Mouse (Mus musculus) liver, embryonic 14.5 days (tissue): ENCODE measurements around the gene Traf2. TPM values are rescaled to one million over a fixed set of nuclear protein-coding genes. Genes with fewer than 3 reads are reported as not detected.

Source experiments
- ATAC-seq: fragments of 200-750 bp; cut with Nextera tagmentation; 2 replicates; pipeline ENCODE4 v1.8.0; 2017; ENCODE audit warnings: moderate number of reproducible peaks, mild to moderate bottlenecking, moderate library complexity; ENCODE audit not compliant: insufficient read depth
- DNase-seq, 3 experiments: peaks; one replicate each; pipeline ENCODE4 v3.0.0-alpha.2; 2012 to 2013; ENCODE audit warnings: low read depth in 3 of 3, low spot score in 3 of 3
- H3K27ac ChIP-seq: fragments of 300-500 bp; sonication (generic); 2 replicates; pipeline ENCODE4 v1.5.1; 2014; ENCODE audit warnings: moderate library complexity, mild to moderate bottlenecking, control low read depth, inconsistent platforms
- H3K27me3 ChIP-seq: fragments of 300-500 bp; sonication (generic); 2 replicates; pipeline ENCODE4 v1.6.1; 2014; ENCODE audit warnings: mild to moderate bottlenecking, low read length, moderate library complexity; ENCODE audit not compliant: control insufficient read depth, insufficient read depth
- H3K36me3 ChIP-seq: fragments of 300-500 bp; sonication (generic); replicated peaks from 2 replicates; pipeline ENCODE4 v1.6.1; 2014; ENCODE audit warnings: low read depth; ENCODE audit not compliant: control insufficient read depth, insufficient read depth
- H3K4me1 ChIP-seq, 2 experiments: fragments of 200-500 bp in 1 of 2; fragments of 300-500 bp in 1 of 2; sonication (generic) in 1 of 2; replicated peaks; 2 replicates each; pipeline ENCODE4 v1.6.1; 2012 to 2014; ENCODE audit warnings: antibody characterized with exemption in 1 of 2, inconsistent platforms in 1 of 2, low read length in 1 of 2; ENCODE audit not compliant: control insufficient read depth in 2 of 2, insufficient read depth in 2 of 2
- H3K4me2 ChIP-seq: fragments of 300-500 bp; sonication (generic); 2 replicates; pipeline ENCODE4 v1.6.1; 2014; ENCODE audit warnings: low read depth, mild to moderate bottlenecking, control low read depth, moderate library complexity
- H3K4me3 ChIP-seq, 2 experiments: fragments of 200-500 bp in 1 of 2; fragments of 300-500 bp in 1 of 2; sonication (generic) in 1 of 2; 2 replicates each; pipeline ENCODE4 v1.5.1; 2012 to 2014; ENCODE audit warnings: low read depth in 2 of 2, low read length in 2 of 2, mild to moderate bottlenecking in 2 of 2, control low read depth in 1 of 2, inconsistent platforms in 1 of 2, moderate library complexity in 1 of 2; ENCODE audit not compliant: insufficient read depth in 1 of 2
- H3K9ac ChIP-seq: fragments of 300-500 bp; sonication (generic); replicated peaks from 2 replicates; pipeline ENCODE4 v1.6.1; 2014; ENCODE audit warnings: mild to moderate bottlenecking, control low read depth, moderate library complexity
- H3K9me3 ChIP-seq: fragments of 300-500 bp; sonication (generic); 2 replicates; pipeline ENCODE4 v1.6.1; 2016; ENCODE audit warnings: low read length, mixed read lengths; ENCODE audit not compliant: control insufficient read depth
- CTCF ChIP-seq: IDR thresholded peaks from 2 replicates; pipeline ENCODE4 v1.5.1; 2016; ENCODE audit warnings: antibody characterized with exemption, low read depth, control low read depth
- EP300 ChIP-seq: IDR thresholded peaks from 2 replicates; pipeline ENCODE4 v1.6.1; 2016; ENCODE audit warnings: antibody characterized with exemption, low read depth
- WGBS: fragments of 180-500 bp; shearing (Covaris S2); extraction: QIAGEN DNeasy Blood & Tissue Kit; methylation state at CpG from one replicate; pipeline ENCODE4 v1.1.7; 2014; ENCODE audit not compliant: insufficient replicate concordance; 5-methylcytosine and 5-hydroxymethylcytosine counted together
- polyA plus RNA-seq, 2 experiments: library from polyadenylated mRNA; depleted of rRNA in 1 of 2; stranded (reverse) in 1 of 2; unstranded in 1 of 2; fragments of >200 nt; fragmentation: Nextera tagmentation in 1 of 2; extraction: Ambion mirVana in 1 of 2; gene quantifications; 2 replicates each; pipeline versions ENCODE4 v1.2.1 to v1.2.3; 2012 to 2014

Gene Traf2
- polyA plus RNA-seq, 2 experiments, result 5.9 to 12.3 TPM

DNA sequence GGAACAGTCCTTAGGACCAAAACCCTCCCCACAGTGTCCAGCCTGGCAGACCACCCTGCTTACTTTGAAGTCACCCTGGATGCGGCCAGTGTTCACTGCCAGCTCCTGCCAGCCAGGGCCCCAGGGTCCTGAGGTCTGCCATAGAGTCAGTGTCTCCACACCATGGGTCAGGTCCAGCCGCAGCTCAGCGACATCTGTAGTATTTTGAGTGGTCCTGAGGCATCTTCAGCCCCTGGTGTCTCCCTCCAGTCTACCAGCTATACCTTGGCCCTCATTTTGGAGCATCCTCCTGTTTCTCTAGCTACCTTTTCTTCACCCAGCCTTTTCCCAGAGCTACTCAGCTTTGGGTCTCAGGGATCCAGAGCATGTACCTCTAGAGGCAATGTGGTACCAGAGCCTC lies 22.6 kb upstream of the Traf2 start:
- no peak for DNase-seq

GRCm38 (mm10) chr2:25568473-25569019 lies 21.8 kb upstream of the Traf2 start:
- no peak for TF ChIP-seq CTCF
- no peak for TF ChIP-seq EP300
- Histone ChIP-seq H3K4me1 (peaks cover 3 to 4% of the 10 kb centered on the region in 2 experiments), H3K4me2 (no peak overlapping the region), H3K27me3 (no peaks in the 10 kb centered on the region), H3K9ac (no peak overlapping the region), H3K4me3 (no peak overlapping the region), H3K36me3 (peaks cover 3% of the 10 kb centered on the region), H3K27ac (no peak overlapping the region), H3K9me3 (no peaks in the 10 kb centered on the region)
- 76% methylated on average over 6 of the region's 6 CpGs for WGBS
- ATAC-seq, result no peak
- DNase-seq, result no peak

More for the DNA sequence above, 22.6 kb upstream of the Traf2 start:
- TF ChIP-seq CTCF, result no peak
- no peak for TF ChIP-seq EP300
- Histone ChIP-seq H3K4me3 (no peak overlapping the region), H3K36me3 (no peaks in the 10 kb centered on the region), H3K9me3 (no peaks in the 10 kb centered on the region), H3K27ac (no peak overlapping the region), H3K4me1 (peaks cover 7 to 10% of the 10 kb centered on the region in 2 experiments), H3K27me3 (no peaks in the 10 kb centered on the region), H3K9ac (no peak overlapping the region), H3K4me2 (no peak overlapping the region)
- 83% methylated on average over 3 of the region's 3 CpGs for WGBS
- ATAC-seq, result no peak

GRCm38 (mm10) chr2:25566558-25566957 lies 19.8 kb upstream of the Traf2 start:
- Histone ChIP-seq H3K9me3 (no peaks in the 10 kb centered on the region), H3K36me3 (peaks cover 17% of the 10 kb centered on the region), H3K9ac (no peak overlapping the region), H3K4me1 (no peaks in the 10 kb centered on the region), H3K4me3 (no peak overlapping the region), H3K4me2 (no peak overlapping the region), H3K27me3 (no peaks in the 10 kb centered on the region), H3K27ac (no peak overlapping the region)
- TF ChIP-seq EP300 (no peak), CTCF (peak; percentile 40)
- no peak for DNase-seq
- 85% methylated on average over 6 of the region's 6 CpGs for WGBS
- ATAC-seq, result no peak

DNA sequence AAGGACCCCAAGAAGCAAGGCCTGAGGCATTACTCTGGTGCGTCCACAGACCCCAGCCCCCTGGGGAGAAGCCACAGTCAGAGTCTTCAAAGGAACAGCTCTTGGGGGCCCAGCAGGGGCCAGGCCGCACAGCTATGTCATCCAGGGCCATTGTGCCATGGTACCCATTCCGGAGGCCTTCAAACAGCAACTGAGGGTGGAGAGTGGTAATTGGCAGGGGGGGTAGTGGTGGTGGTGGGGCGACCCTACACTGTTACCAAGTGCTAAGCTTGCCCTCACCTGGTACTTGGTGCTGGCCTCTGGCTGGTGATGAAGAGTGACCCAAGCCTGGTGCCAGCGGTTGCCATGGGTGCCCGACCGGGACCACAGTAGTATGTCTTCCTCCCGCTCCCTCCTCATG lies 19.0 kb upstream of the Traf2 start:
- H3K9ac ChIP-seq, result no peak overlapping the region
- H3K27ac ChIP-seq, result no peak overlapping the region
- 83% methylated on average over 8 of the region's 8 CpGs for WGBS
- no peaks in the 10 kb centered on the region for H3K9me3 ChIP-seq
- no peaks in the 10 kb centered on the region for H3K27me3 ChIP-seq
- peaks cover 23% of the 10 kb centered on the region for H3K36me3 ChIP-seq
- DNase-seq (no peak), ATAC-seq (no peak)
- H3K4me1 ChIP-seq, result no peaks in the 10 kb centered on the region
- TF ChIP-seq CTCF (no peak), EP300 (no peak)
- no peak overlapping the region for H3K4me2 ChIP-seq
- H3K4me3 ChIP-seq, result no peak overlapping the region

GRCm38 (mm10) chr2:25561946-25562345 lies 15.2 kb upstream of the Traf2 start:
- WGBS, result 79% methylated on average over 9 of the region's 9 CpGs
- Histone ChIP-seq H3K27me3 (no peaks in the 10 kb centered on the region), H3K36me3 (peaks cover 33% of the 10 kb centered on the region), H3K4me2 (no peak overlapping the region), H3K4me1 (peaks cover 8 to 12% of the 10 kb centered on the region in 2 experiments), H3K9me3 (no peaks in the 10 kb centered on the region), H3K27ac (no peak overlapping the region), H3K9ac (no peak overlapping the region), H3K4me3 (no peak overlapping the region)
- ATAC-seq (no peak), DNase-seq (no peak)
- TF ChIP-seq EP300 (no peak), CTCF (no peak)
